Comparison of ENCODE assay signal across 9 mouse cellular contexts in the genomic region with DNA sequence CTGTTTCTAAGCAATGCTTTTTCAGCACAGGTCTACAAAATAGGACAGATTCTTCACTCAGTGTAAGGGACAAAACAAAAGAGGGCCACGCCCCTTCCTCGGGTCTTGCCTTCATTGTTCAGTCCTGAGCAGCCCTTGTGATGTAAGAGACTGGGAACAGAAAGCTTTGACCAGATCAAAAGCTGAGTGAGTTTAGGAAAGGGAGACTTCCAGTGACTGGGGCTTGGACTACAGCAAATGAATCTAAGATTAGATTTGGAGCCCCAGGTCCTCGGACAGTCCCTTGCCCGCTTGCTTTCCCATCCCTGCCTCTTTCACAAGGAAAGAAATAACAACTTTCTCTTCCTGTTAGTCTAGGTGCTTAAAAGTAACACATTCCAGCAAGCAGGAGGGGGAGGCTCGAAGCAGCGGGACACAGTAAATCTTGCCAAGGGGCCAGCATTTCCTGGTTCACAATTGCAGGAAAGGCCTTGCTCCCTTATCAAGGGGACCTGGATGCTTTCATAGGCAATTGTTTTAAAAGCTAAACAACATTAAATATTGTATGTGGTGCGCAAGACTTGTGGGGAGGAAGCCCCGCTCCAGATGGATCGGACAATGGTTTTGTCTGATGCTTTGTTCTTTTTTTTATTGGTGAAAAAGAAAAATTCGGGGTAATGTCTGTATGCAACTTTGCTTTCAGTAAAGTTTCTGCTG.
DNase-seq lines count a peak whose midpoint lies in the region; ATAC-seq and TF ChIP-seq lines count a peak whose summit lies in the region.
"Had no signal": no experiment of that assay in that cellular context is flagged by ENCODE, and none has a peak within 500 bp of the region (broad histone marks: within the 10 kb centered on the region; RNA-seq: fewer than 3 reads in every experiment).

No protein-coding gene starts in this region.

- H3K4me3 ChIP-seq in embryonic facial prominence, embryonic 11.5 days (ENCODE audit: low read depth, low read length): no peak overlapping the region
- no peak overlapping the region for H3K4me3 ChIP-seq in limb, embryonic 10.5 days
- no peak overlapping the region for H3K4me3 ChIP-seq in midbrain, postnatal 0 days (ENCODE audit: low read depth, low read length)

- intact Hi-C loops in heart, postnatal 10 days (cut with DNase I): loop anchor here (1.0 kb wide), 1 partner anchor 336 kb away; no protein-coding TSS in a partner anchor

- TF ChIP-seq CTCF in midbrain, postnatal 0 days (IDR thresholded peaks at IDR 0.05): no peak

- WGBS in embryonic facial prominence, embryonic 11.5 days: 40% methylated on average over 10 of the region's 10 CpGs
- 50% methylated on average over 10 of the region's 10 CpGs for WGBS in limb, embryonic 10.5 days
- 22% methylated on average over 10 of the region's 10 CpGs for WGBS in midbrain, postnatal 0 days

- ATAC-seq in embryonic facial prominence, embryonic 11.5 days (replicated peaks; ENCODE audit: insufficient number of reproducible peaks, low FRiP score, low TSS enrichment, low read depth): peak; percentile 59; the same call in 1 of the 2 replicates
- ATAC-seq in midbrain, postnatal 0 days (ENCODE audit: low FRiP score): no peak
- no peak for ATAC-seq in erythroblast, adult 5-6 weeks (replicated peaks; ENCODE audit: low FRiP score, poor library complexity, severe bottlenecking)

- H3K9me3 ChIP-seq in embryonic facial prominence, embryonic 11.5 days (replicated peaks; ENCODE audit: control insufficient read depth, low read length): no peaks in the 10 kb centered on the region
- no peaks in the 10 kb centered on the region for H3K9me3 ChIP-seq in limb, embryonic 10.5 days (replicated peaks)
- H3K9me3 ChIP-seq in midbrain, postnatal 0 days (ENCODE audit: low read length): no peaks in the 10 kb centered on the region

- H3K9ac ChIP-seq in embryonic facial prominence, embryonic 11.5 days (replicated peaks; ENCODE audit: low read length): no peak overlapping the region
- H3K9ac ChIP-seq in midbrain, postnatal 0 days (replicated peaks; ENCODE audit: low read length, poor library complexity, severe bottlenecking): no peak overlapping the region
- H3K9ac ChIP-seq: liver, embryonic 14.5 days had no signal

- H3K36me3 ChIP-seq in embryonic facial prominence, embryonic 11.5 days (replicated peaks; ENCODE audit: control insufficient read depth, insufficient read depth, low read depth, low read length): no peaks in the 10 kb centered on the region
- H3K36me3 ChIP-seq in limb, embryonic 10.5 days: no peaks in the 10 kb centered on the region
- no peaks in the 10 kb centered on the region for H3K36me3 ChIP-seq in midbrain, postnatal 0 days (ENCODE audit: insufficient read depth, low read length)

- peak; percentile 93 for DNase-seq in ZHBTc4 (ENCODE audit: low read depth, low spot score)
- peak; percentile 59 for DNase-seq in embryonic facial prominence, embryonic 11.5 days (ENCODE audit: low spot score)
- peak; percentile 58 to 62 for DNase-seq in heart, postnatal 10 days
- no peak for DNase-seq in limb, embryonic 10.5 days (ENCODE audit: low spot score)
- peak; percentile 29 for DNase-seq in midbrain, postnatal 0 days (ENCODE audit: low spot score)
- DNase-seq in spleen, adult 18-20 months: no peak
- DNase-seq in natural killer cell, adult 2 months (ENCODE audit: low spot score in 2 of 2): no peak

- no peak overlapping the region for H3K27ac ChIP-seq in embryonic facial prominence, embryonic 11.5 days (replicated peaks; ENCODE audit: low read depth, low read length)
- H3K27ac ChIP-seq in limb, embryonic 10.5 days: peak overlapping the region; percentile 82
- peak overlapping the region; percentile 12; the same call in 1 of the 2 replicates for H3K27ac ChIP-seq in midbrain, postnatal 0 days (ENCODE audit: low read depth, low read length)
- H3K27ac ChIP-seq: liver, embryonic 14.5 days had no signal

- H3K4me2 ChIP-seq in embryonic facial prominence, embryonic 11.5 days (ENCODE audit: low read depth, low read length): no peak overlapping the region
- H3K4me2 ChIP-seq in midbrain, postnatal 0 days (ENCODE audit: low read depth, low read length, poor library complexity, severe bottlenecking): no peak overlapping the region

- H3K4me1 ChIP-seq in embryonic facial prominence, embryonic 11.5 days (ENCODE audit: control insufficient read depth, insufficient read depth, low read length): no peaks in the 10 kb centered on the region; the same call in 1 of the 2 replicates
- peaks cover 11% of the 10 kb centered on the region for H3K4me1 ChIP-seq in limb, embryonic 10.5 days
- H3K4me1 ChIP-seq in midbrain, postnatal 0 days (ENCODE audit: insufficient read depth, low read length): no peaks in the 10 kb centered on the region

- no peaks in the 10 kb centered on the region for H3K27me3 ChIP-seq in embryonic facial prominence, embryonic 11.5 days (ENCODE audit: control insufficient read depth, insufficient read depth, low read length)
- no peaks in the 10 kb centered on the region for H3K27me3 ChIP-seq in limb, embryonic 10.5 days (ENCODE audit: low read depth, poor library complexity, severe bottlenecking)
- H3K27me3 ChIP-seq in midbrain, postnatal 0 days (ENCODE audit: insufficient read depth, low read length): no peaks in the 10 kb centered on the region

Comparison
In these comparisons a context has a peak if more than half of its experiments do, and no peak if none do; other contexts are left out.
1. DNase-seq: peak in ZHBTc4 (single experiment), embryonic facial prominence, embryonic 11.5 days (single experiment), heart, postnatal 10 days (2 of 2) and midbrain, postnatal 0 days (single experiment); none in limb, embryonic 10.5 days (single experiment), spleen, adult 18-20 months (0 of 2) and natural killer cell, adult 2 months (0 of 2).